Mouse (Mus musculus): ENCODE measurements around the gene Rnf43. TPM values are rescaled to one million over a fixed set of nuclear protein-coding genes. Genes with fewer than 3 reads are reported as not detected.

The Rnf43 gene
- polyA plus RNA-seq, 1 experiment from 2014 or later, result 2.1 TPM

DNA sequence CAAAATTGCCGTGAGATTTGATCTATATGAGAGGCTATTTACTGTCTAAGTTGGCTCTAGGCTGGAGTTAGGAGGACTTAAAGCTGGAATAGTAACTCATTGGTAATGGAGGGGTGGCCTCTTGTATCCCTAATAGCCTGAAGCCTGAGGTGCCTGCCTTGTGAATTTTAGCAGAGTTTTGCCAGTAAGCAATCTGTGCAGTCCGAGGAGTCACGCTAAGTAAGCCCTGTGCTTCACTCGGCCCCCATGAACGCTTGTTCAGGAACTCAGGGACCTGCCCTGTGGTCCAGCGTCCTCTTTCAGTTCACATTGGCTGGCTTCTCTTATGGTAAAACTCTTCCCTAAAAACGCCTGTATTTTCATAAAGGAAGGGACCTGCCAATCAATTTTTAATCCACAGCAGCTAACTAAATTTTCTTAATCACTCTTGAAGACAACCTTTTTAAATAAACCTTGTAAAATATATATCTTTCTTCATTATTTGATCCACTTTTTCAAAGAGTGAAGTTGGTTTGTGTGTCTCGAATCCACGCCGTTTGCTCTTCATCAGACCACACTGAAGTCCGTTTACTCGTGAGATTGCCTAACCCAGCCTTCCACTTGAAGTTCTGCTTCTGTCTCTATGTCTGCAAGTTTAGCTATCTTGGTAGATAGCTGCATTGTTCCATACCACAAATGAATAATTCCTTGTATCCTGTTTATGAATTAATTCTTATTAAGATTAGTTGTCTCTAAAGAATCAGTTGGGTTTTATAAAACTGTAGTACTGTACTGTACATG lies 3.9 kb downstream of the Rnf43 start:
- peak overlapping the region; percentile 20; the same call in 1 of the 2 replicates for H3K9ac ChIP-seq (ENCODE audit: low read length)
- peaks cover 2% of the 10 kb centered on the region; the same call in 1 of the 2 replicates for H3K4me1 ChIP-seq (ENCODE audit: control insufficient read depth, insufficient read depth, low read length)
- no peak for ATAC-seq (replicated peaks; ENCODE audit: extremely low read depth, insufficient read depth, low FRiP score)
- H3K4me2 ChIP-seq (ENCODE audit: low read depth, low read length), result 0 out of 2 replicates have a peak overlapping the region, but pooled peaks have one; percentile 10
- H3K9me3 ChIP-seq (replicated peaks; ENCODE audit: control insufficient read depth, low read length), result no peaks in the 10 kb centered on the region
- no peaks in the 10 kb centered on the region for H3K36me3 ChIP-seq (ENCODE audit: control insufficient read depth, insufficient read depth)
- no peak overlapping the region for H3K27ac ChIP-seq (ENCODE audit: low read length)
- 73% methylated on average over 12 of the region's 12 CpGs for WGBS
- peaks cover 7% of the 10 kb centered on the region; the same call in 1 of the 2 replicates for H3K27me3 ChIP-seq (ENCODE audit: control insufficient read depth, insufficient read depth, low read length)
- peak overlapping the region; percentile 21 for H3K4me3 ChIP-seq (ENCODE audit: low read length)

DNA sequence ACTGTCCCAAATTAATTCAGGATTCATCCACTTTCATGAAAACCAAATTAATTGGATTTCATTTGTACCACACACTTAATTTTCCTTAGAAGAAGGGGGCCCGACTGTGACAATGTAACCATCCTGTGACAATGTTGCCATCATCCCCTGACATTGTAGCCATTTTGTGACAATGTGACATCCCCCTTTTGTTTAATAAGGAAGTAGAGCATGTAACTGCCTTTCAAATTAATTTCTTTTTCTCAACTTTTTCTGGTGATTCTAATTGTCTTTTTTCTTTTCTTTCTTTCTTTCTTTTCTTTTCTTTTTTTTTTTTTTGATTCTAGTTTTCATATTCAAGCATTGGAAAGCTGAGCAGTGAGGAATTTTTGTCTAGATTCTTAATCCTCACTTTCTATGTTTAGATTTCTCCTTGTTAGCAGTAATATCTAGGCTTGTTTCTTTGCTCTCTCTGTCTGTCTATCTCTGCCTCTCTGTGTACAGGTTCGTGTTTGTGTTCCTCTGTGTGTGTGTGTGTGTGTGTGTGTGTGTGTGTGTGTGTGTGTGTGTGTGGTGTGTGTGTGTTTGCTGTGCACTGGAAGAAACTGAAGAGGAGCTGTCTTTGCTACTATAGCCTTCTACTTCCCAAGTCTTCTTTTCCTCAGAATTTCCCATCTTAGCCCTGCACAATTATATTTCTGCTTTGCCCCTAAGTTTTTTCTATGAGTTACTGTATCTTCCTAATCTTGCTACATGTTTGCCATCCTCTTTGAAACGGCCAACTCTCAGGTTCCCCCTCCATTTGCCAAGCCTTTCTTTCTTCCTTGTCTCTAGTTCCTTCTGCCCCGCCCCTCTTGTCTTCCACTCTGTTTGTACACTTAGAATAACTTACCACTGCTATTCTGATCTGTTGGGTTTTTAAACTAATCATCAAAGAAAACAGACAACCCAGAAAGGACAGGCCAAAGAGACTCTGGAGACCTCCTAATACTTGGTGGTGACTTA lies 4.9 kb downstream of the Rnf43 start:
- H3K4me2 ChIP-seq (ENCODE audit: low read depth, low read length), result no peak overlapping the region
- no peaks in the 10 kb centered on the region for H3K36me3 ChIP-seq (ENCODE audit: control insufficient read depth, insufficient read depth)
- no peak for ATAC-seq (replicated peaks; ENCODE audit: extremely low read depth, insufficient read depth, low FRiP score)
- peaks cover 7% of the 10 kb centered on the region; the same call in 1 of the 2 replicates for H3K27me3 ChIP-seq (ENCODE audit: control insufficient read depth, insufficient read depth, low read length)
- H3K4me1 ChIP-seq (ENCODE audit: control insufficient read depth, insufficient read depth, low read length), result peaks cover 2% of the 10 kb centered on the region; the same call in 1 of the 2 replicates
- no peak overlapping the region for H3K27ac ChIP-seq (ENCODE audit: low read length)
- no peak overlapping the region for H3K4me3 ChIP-seq (ENCODE audit: low read length)
- no peak overlapping the region for H3K9ac ChIP-seq (ENCODE audit: low read length)
- 58% methylated on average over 4 of the region's 4 CpGs for WGBS
- H3K9me3 ChIP-seq (replicated peaks; ENCODE audit: control insufficient read depth, low read length), result no peaks in the 10 kb centered on the region

DNA sequence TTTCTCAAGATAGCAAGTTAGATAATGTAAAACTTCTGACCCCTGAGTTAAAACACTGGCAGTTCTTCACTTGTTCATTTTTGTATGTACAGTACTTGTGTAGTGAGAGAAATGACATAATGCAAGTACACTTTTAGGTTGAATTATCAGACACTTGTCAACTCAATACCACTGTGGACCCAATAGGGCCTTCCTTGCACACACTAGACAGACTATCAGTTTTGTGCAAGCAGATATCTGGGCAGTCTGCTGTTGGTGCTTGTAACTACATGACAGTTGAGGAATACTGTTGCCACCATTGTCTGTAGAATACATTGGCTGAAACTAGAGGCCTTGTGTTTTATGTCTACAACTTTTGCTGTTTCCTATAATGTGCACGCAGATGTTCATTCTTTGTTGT lies 10.8 kb downstream of the Rnf43 start:
- no peaks in the 10 kb centered on the region for H3K9me3 ChIP-seq (replicated peaks; ENCODE audit: control insufficient read depth, low read length)
- WGBS, result 89% methylated on average over 1 of the region's 1 CpGs

DNA sequence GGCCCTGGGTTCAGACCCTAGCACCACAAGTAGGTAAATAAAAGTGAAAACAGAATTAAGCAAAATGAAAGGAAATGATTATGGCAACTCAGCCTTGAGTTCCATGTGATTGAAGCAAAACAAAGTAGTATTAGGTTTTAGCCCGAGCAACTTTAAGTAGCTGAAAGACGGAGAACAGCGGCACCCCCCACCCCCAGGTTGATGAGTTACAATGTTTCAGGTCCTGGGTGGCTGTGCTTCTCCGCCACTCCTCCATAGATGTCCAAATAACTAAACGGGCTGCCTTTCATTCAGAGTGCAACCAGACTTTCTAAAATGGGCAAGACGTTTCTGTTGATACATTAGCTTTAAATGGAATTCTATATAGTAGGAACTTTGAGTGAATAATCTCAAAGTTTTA lies 13.1 kb downstream of the Rnf43 start:
- no peak for ATAC-seq (replicated peaks; ENCODE audit: extremely low read depth, insufficient read depth, low FRiP score)
- no peak overlapping the region for H3K4me3 ChIP-seq (ENCODE audit: low read length)
- no peak overlapping the region for H3K4me2 ChIP-seq (ENCODE audit: low read depth, low read length)
- H3K27ac ChIP-seq (ENCODE audit: low read length), result no peak overlapping the region
- H3K9ac ChIP-seq (ENCODE audit: low read length), result no peak overlapping the region
- no peaks in the 10 kb centered on the region for H3K4me1 ChIP-seq (ENCODE audit: control insufficient read depth, insufficient read depth, low read length)
- H3K36me3 ChIP-seq (ENCODE audit: control insufficient read depth, insufficient read depth), result no peaks in the 10 kb centered on the region
- H3K27me3 ChIP-seq (ENCODE audit: control insufficient read depth, insufficient read depth, low read length), result no peaks in the 10 kb centered on the region
- no peaks in the 10 kb centered on the region for H3K9me3 ChIP-seq (replicated peaks; ENCODE audit: control insufficient read depth, low read length)
- WGBS, result 81% methylated on average over 6 of the region's 6 CpGs

More for the DNA sequence above, 10.8 kb downstream of the Rnf43 start:
- H3K9ac ChIP-seq (ENCODE audit: low read length), result no peak overlapping the region
- no peaks in the 10 kb centered on the region for H3K36me3 ChIP-seq (ENCODE audit: control insufficient read depth, insufficient read depth)
- no peak for ATAC-seq (replicated peaks; ENCODE audit: extremely low read depth, insufficient read depth, low FRiP score)
- H3K27me3 ChIP-seq (ENCODE audit: control insufficient read depth, insufficient read depth, low read length), result no peaks in the 10 kb centered on the region
- no peak overlapping the region for H3K4me3 ChIP-seq (ENCODE audit: low read length)
- no peak overlapping the region for H3K27ac ChIP-seq (ENCODE audit: low read length)
- no peak overlapping the region for H3K4me2 ChIP-seq (ENCODE audit: low read depth, low read length)
- no peaks in the 10 kb centered on the region for H3K4me1 ChIP-seq (ENCODE audit: control insufficient read depth, insufficient read depth, low read length)

DNA sequence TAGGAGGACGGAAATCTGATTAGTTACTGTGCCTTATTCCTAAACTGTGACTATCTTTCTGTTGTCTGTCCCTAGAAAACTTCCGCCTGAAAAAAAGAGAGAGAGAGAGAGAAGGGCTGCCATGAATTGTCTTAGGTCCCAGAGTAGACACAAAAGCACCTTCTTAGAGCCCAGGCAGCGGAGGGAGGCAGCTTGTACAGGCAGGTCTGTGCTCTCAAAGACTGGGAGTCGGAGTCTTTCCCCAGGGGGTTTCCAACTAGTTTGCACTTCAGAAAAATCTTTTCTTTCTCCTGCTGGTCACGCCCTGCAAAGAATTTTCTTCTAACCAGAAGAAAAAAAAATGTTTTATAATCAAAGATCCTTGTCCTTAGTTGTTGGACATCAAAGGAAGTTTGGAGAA lies 15.2 kb downstream of the Rnf43 start:
- Histone ChIP-seq H3K9ac (ENCODE audit: low read length) (no peak overlapping the region), H3K4me3 (ENCODE audit: low read length) (no peak overlapping the region), H3K27ac (ENCODE audit: low read length) (no peak overlapping the region), H3K4me2 (ENCODE audit: low read depth, low read length) (no peak overlapping the region), H3K36me3 (ENCODE audit: control insufficient read depth, insufficient read depth) (no peaks in the 10 kb centered on the region), H3K9me3 (replicated peaks; ENCODE audit: control insufficient read depth, low read length) (no peaks in the 10 kb centered on the region), H3K4me1 (ENCODE audit: control insufficient read depth, insufficient read depth, low read length) (no peaks in the 10 kb centered on the region), H3K27me3 (ENCODE audit: control insufficient read depth, insufficient read depth, low read length) (no peaks in the 10 kb centered on the region)
- ATAC-seq (replicated peaks; ENCODE audit: extremely low read depth, insufficient read depth, low FRiP score), result no peak
- 56% methylated on average over 5 of the region's 5 CpGs for WGBS

DNA sequence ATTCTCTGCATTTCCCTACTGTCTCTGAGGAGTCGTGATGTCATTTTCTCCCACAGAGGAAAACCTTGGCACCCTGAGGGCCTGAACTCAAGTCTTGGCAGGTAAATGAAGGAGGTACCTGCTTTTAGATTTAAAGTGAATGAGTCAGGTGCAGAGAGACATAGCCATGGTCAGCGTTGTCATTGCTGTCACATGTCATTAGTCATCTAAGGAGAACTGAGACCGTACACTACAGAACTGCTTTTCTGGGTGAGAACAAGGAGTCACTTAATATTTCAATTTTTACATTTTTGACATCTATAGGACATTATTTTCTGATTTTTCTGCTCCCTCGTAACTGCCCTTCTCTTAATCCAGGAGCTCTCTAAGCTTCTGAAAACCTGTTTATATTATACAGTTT lies 16.0 kb downstream of the Rnf43 start:
- Histone ChIP-seq H3K4me3 (ENCODE audit: low read length) (no peak overlapping the region), H3K4me1 (ENCODE audit: control insufficient read depth, insufficient read depth, low read length) (peaks cover 5% of the 10 kb centered on the region), H3K4me2 (ENCODE audit: low read depth, low read length) (no peak overlapping the region), H3K36me3 (ENCODE audit: control insufficient read depth, insufficient read depth) (no peaks in the 10 kb centered on the region), H3K27ac (ENCODE audit: low read length) (no peak overlapping the region), H3K9me3 (replicated peaks; ENCODE audit: control insufficient read depth, low read length) (no peaks in the 10 kb centered on the region), H3K27me3 (ENCODE audit: control insufficient read depth, insufficient read depth, low read length) (no peaks in the 10 kb centered on the region), H3K9ac (ENCODE audit: low read length) (no peak overlapping the region)
- 70% methylated on average over 4 of the region's 4 CpGs for WGBS
- no peak for ATAC-seq (replicated peaks; ENCODE audit: extremely low read depth, insufficient read depth, low FRiP score)

DNA sequence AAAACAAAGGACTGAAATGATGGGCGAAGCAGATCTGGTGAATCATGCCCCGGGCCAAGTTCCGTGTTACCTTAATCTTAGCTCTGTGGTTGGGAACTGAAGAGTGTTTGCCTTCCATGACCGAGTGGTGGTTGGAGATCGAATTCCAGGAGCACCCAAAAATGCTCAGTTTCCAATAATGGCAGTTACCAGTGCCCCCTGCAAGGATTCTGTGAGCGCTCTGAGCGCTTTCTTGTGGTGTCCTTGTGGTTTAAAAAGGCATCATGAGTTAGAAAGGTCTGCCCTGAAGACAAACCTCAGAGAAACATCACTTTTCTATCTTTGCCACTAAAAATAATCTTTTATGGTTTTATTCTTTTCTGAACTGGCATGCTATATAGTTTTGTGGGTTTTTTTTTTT lies 16.5 kb downstream of the Rnf43 start:
- Histone ChIP-seq H3K27me3 (ENCODE audit: control insufficient read depth, insufficient read depth, low read length) (no peaks in the 10 kb centered on the region), H3K9me3 (replicated peaks; ENCODE audit: control insufficient read depth, low read length) (no peaks in the 10 kb centered on the region), H3K9ac (ENCODE audit: low read length) (no peak overlapping the region), H3K4me3 (ENCODE audit: low read length) (no peak overlapping the region), H3K36me3 (ENCODE audit: control insufficient read depth, insufficient read depth) (no peaks in the 10 kb centered on the region), H3K4me2 (ENCODE audit: low read depth, low read length) (no peak overlapping the region), H3K27ac (ENCODE audit: low read length) (no peak overlapping the region), H3K4me1 (ENCODE audit: control insufficient read depth, insufficient read depth, low read length) (peaks cover 5% of the 10 kb centered on the region)
- 74% methylated on average over 7 of the region's 7 CpGs for WGBS
- no peak for ATAC-seq (replicated peaks; ENCODE audit: extremely low read depth, insufficient read depth, low FRiP score)

DNA sequence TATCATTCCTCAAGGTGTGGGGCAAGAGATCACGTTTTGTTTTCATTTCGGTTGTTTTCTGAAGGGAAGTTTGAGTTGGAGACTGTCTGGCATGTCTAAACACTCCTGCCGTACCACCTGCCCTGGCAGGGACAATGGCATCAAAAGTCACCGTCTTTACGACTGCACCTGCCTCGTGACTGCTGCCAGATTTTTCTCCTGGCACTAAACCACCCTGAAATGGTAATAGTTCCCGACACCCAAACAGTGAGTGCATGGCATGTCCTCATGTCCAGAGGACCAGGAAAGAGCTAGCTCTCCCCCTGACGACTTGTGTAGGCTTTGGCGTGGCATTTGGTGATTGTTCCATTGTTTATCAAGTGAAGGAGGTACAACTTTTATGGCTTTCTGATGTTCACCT lies 18.3 kb downstream of the Rnf43 start:
- Histone ChIP-seq H3K27ac (ENCODE audit: low read length) (no peak overlapping the region), H3K27me3 (ENCODE audit: control insufficient read depth, insufficient read depth, low read length) (no peaks in the 10 kb centered on the region), H3K4me2 (ENCODE audit: low read depth, low read length) (no peak overlapping the region), H3K9ac (ENCODE audit: low read length) (no peak overlapping the region), H3K4me1 (ENCODE audit: control insufficient read depth, insufficient read depth, low read length) (peaks cover 5% of the 10 kb centered on the region), H3K36me3 (ENCODE audit: control insufficient read depth, insufficient read depth) (no peaks in the 10 kb centered on the region), H3K9me3 (replicated peaks; ENCODE audit: control insufficient read depth, low read length) (no peaks in the 10 kb centered on the region), H3K4me3 (ENCODE audit: low read length) (no peak overlapping the region)
- 76% methylated on average over 9 of the region's 9 CpGs for WGBS
- no peak for ATAC-seq (replicated peaks; ENCODE audit: extremely low read depth, insufficient read depth, low FRiP score)

DNA sequence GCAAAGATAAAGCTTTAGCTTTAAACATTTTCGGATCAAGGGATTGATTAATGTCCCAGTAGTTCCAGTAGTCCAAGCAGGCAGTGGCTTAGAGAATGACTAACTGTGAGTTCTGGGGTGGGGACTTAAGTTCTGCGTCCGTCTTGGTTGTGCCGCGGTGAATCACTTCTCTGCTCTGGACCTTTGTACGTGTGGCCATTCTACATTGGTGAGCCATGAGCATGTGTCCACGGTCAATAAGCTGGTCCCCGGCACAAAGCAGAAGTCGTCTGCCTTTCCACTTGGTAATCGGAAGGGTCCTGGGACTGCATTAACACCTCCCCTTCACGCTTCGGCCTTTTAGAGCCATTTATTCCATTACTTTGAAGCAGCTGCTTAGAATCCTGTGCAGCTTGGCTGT lies 19.6 kb downstream of the Rnf43 start:
- Histone ChIP-seq H3K27ac (ENCODE audit: low read length) (no peak overlapping the region), H3K36me3 (ENCODE audit: control insufficient read depth, insufficient read depth) (no peaks in the 10 kb centered on the region), H3K27me3 (ENCODE audit: control insufficient read depth, insufficient read depth, low read length) (no peaks in the 10 kb centered on the region), H3K9me3 (replicated peaks; ENCODE audit: control insufficient read depth, low read length) (no peaks in the 10 kb centered on the region), H3K4me1 (ENCODE audit: control insufficient read depth, insufficient read depth, low read length) (peaks cover 5% of the 10 kb centered on the region), H3K4me2 (ENCODE audit: low read depth, low read length) (no peak overlapping the region), H3K4me3 (ENCODE audit: low read length) (no peak overlapping the region), H3K9ac (ENCODE audit: low read length) (no peak overlapping the region)
- WGBS, result 83% methylated on average over 12 of the region's 12 CpGs
- ATAC-seq (replicated peaks; ENCODE audit: extremely low read depth, insufficient read depth, low FRiP score), result no peak
